Mouse (Mus musculus) large intestine, adult 2 months (tissue): ENCODE results near the gene Ciao2b. TPM values are rescaled to one million over a fixed set of nuclear protein-coding genes. Genes with fewer than 3 reads are reported as not detected.

Experiments used
- DNase-seq: peaks from one replicate; pipeline ENCODE4 v3.0.0-alpha.2; 2012; ENCODE audit warnings: low read depth, low spot score
- WGBS: fragments of 180-500 bp; shearing (Covaris S2); methylation state at CpG from one replicate; pipeline ENCODE4 v1.1.7; 2018; 5-methylcytosine and 5-hydroxymethylcytosine counted together
- polyA plus RNA-seq: library from polyadenylated mRNA; depleted of rRNA; stranded (reverse); fragments of >200 nt; gene quantifications from 2 replicates; pipeline ENCODE4 v1.2.3, GENCODE M21; 2012

The Ciao2b gene
- polyA plus RNA-seq, 1 experiment = 51.9 TPM

DNA sequence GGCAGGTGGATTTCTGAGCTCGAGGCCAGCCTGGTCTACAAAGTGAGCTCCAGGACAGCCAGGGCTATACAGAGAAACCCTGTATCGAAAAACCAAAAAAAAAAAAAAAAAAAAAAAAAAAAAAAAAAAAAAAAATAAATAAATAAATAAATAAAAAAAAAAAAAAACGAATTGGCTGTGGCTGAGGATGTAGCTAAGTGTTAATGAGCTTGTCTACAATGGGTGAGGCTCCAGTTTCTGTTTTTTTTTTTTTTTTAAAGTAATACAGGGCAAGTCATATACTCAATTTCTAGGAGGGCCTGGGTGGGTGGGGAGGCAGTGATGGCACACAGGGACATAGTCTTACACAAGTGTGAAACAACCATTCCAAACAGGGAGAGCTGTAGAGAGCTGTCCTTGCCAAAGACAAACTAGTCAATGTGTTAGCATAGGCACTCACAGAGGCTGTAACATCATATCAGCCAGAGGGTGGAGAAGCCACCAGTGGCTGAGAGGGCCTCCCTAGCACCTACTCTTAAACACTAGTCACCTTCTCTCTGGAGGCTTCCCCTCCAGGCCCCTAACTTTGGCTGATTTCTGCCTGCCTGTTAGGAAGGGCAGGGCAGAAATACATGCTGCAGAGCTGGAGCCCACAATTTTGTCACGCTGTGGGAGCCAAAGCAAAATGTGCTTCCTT lies 14.6 kb downstream of the Ciao2b start:
- 66% methylated on average over 4 of the region's 4 CpGs for WGBS
- no peak for DNase-seq

DNA sequence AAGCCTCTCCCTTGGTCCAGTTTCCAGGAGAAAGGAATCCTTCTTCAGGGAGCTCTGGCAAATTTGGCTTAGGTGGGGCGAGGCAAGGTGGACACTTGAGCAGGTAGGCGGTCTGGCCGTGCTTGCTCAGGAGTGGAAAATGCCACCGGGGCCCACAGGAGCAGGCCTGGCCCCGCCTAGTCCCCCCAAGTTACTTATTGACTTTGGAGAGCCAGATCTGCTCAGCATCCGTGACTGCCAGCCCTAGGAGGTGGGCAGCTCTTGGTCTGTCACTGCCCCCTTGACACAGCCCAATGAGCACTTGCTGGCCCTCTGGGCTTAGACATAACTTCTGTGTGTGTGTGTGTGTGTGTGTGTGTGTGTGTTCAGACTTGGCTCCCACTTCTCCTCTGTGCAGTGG lies 17.6 kb downstream of the Ciao2b start, which contains the start of gene Cdh16:
TSS of gene Cdh16 (minus strand) at position 236 of the 400 bp plus-strand sequence.
- DNase-seq = no peak
- WGBS = 57% methylated on average over 6 of the region's 6 CpGs

DNA sequence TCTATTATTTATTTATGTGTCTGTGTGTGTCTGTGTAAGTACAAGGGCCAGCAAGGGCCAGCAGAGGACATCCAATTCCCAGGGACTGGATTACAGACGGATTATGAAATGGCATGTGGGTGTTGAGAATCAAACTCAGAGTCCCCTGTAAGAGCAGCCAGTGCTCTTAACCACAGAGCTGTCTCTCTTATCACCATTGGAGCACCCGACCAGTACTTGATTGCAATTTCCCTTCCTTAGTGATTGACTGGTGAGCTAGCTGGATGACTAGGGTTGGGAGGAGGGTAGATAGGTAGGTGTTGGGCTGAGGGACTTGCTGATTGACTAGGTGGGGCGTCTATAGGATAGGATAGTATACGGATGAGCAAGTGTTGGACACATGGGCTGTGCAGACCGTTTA lies 21.0 kb downstream of the Ciao2b start:
- 66% methylated on average over 5 of the region's 5 CpGs for WGBS

DNA sequence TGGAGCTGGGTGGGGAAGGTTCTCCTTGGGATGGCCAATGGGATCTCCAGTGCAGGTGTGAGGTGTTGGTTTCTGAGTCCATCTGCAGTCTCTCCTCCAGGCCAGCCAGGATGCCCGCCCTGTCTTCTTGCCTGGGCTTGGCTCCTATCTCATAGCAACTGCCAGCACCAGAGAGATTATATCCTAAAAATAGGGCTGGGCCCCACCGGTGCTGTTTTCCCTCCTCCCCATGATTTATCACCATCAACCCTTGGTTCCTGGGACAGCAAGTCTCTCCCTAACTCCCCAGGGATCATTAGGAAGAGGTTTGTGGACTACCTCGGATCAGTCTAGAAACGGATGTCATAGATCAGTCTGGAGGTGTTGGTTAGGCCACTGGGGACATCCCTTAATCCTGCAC lies 28.6 kb downstream of the Ciao2b start:
- 62% methylated on average over 4 of the region's 4 CpGs for WGBS
- no peak for DNase-seq

More for the DNA sequence above, 21.0 kb downstream of the Ciao2b start:
- no peak for DNase-seq

DNA sequence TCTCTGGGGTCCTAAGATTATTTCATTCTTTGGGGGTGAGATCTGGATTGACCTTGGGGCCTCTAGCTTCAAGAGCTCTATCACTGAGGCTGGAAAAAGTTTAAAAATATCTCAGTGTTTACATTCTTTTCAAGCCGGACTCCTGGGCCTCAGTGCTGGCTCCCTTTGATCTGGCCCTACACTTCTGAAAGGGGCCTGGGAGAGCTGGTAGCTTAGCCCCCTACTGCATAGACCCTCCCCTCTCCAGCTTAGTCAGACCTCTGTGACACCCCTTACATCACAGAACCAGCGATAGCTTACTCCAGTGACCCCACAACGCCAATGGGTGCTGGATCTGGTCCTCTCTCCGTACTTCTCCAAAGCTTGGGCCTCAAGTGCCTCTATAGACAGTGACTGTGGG lies 30.2 kb downstream of the Ciao2b start:
- WGBS = 58% methylated on average over 4 of the region's 4 CpGs
- DNase-seq = no peak

DNA sequence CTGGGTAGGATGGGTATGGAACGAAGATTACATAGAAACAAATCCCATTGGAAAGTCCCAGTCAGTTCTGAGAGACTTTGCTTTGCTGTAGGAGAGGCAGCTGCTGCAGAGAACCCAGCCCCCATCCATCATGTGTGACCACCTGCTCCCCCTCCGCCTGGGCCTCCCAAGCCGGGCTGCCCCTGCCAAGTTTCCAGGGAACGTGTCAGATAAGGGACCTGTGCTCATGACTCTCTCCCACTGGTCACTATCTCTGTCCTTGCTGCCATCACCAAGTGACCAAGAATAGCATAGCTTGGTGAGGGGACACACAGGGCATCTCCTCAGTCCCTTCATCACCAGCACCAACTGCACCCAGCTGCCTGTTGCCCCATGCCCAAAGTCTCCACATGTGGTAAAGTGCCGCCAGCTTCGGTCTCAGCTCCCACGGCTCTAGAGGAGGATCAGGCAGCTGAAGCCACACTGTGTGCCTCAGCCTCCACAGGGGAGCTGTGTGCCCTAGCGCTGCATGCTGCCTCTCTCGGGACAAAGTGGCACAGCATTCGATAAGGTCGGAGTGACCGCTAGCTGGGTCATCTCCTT lies 31.5 kb downstream of the Ciao2b start:
- 85% methylated on average over 12 of the region's 12 CpGs for WGBS
- DNase-seq = no peak

DNA sequence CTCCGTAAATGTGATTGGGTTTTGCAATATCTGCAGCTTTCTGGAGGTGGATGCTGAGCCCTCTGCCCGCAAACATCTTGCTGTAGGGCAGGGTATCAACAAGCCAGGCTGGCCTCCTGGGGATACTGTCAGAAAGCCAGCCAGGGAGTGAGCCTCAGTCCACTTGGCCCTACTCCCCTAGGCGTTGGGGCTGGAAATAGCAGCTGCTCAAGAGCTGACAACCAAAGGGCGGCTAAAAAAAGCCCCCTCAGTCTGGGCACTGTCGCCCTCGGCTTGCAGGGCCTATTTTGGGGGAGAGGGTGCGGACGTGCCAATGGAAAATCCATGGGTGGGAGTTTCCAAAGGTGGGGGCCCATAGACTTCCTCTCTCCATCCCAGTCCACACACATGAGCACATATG lies 32.5 kb downstream of the Ciao2b start:
- no peak for DNase-seq
- WGBS = 74% methylated on average over 8 of the region's 8 CpGs

DNA sequence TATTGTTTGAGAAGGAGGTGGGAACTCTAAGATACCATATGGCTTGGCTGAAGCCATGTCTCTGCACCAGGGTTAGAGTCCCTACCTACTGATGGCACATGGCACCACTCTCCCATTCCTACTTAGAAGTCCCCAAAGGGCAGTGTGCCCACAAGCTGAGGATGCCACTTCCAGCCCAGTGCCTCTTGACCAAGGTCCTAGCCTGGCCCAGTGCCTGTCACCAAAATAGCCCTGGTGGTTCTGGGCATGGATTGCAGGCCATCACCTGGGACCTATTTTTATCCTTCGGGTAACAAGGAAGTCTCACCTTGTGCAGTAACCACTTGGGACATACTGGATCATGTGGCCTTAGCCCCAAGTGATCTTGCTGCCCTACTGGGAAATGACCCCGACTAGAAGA lies 33.8 kb downstream of the Ciao2b start:
- no peak for DNase-seq
- WGBS = 67% methylated on average over 2 of the region's 2 CpGs

DNA sequence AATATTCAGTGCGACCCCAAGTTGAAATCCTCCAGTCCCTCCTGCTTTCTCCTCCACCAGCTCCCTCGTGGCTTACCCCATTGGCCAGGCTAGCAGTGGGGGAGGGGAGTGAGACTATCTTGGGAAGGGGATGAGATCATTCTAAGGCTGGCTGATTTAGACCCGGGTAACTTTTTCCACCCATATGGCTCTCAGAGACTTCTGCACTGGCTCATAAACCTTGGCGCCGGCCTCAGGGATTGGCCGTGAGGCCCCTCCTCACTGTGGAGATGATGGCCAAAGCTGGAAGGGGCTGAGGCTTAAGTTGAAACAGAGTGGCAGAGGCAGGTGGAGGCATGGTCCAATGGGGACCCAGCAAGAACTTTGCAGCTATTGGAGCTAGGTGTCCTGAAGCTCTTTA lies 35.4 kb downstream of the Ciao2b start:
- 26% methylated on average over 6 of the region's 6 CpGs for WGBS
- DNase-seq = no peak

DNA sequence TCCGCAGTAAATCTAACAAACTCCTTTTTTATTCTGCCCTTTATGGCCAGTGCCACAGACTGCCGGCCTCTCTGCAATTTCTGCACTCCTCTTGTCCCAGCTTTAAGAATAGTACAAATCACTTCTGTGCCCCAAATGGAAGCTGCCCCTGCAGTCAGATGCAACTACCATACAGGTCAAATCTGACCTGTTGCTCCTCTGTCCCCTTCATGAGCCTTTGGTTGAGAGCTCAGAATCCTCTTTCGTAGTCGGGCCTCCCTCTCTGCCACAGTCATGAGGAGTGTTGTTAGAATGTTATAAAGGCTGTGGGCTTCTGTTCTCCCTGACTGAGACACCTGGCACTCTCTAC lies 38.5 kb downstream of the Ciao2b start:
- WGBS = 74% methylated on average over 4 of the region's 4 CpGs
- DNase-seq = no peak

DNA sequence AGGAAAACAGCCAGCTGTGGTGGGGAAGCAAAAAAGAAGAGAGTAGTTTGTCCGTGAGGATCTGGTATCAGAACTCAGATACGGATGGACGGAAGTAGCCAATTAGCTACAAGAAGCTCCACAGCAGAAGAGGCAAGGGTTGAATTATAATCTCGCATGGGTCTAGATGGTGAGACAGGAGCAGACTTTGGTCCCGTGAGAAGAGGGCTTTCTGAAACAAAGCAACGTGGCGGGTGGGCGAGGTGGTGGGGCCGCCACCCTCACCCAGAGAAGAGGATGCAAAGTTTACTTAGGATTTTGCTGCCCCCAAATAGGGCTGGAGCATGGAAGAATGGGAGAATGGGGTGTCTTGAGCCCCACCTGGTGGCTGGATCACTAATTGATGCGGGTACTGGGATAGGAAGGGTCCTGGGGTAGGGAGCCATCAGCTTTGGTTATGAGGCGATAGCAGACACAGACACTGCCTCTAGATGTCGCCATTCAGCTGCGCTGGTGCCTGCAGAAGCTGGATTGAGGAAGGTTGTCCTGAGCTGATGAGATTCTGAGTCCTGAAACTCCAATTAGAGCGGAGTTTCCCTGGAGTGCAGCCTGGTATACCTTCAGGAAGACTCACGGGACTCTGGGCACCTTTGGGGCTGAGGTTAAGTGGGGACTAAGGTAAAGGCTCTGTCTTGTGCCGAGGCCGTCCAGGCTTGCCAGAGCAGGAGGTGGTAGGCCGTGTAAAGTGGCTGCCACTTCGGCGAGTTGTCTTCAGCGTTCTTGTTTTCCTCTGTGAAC lies 39.1 kb downstream of the Ciao2b start:
- DNase-seq = peak; percentile 66
- 26% methylated on average over 21 of the region's 21 CpGs for WGBS

DNA sequence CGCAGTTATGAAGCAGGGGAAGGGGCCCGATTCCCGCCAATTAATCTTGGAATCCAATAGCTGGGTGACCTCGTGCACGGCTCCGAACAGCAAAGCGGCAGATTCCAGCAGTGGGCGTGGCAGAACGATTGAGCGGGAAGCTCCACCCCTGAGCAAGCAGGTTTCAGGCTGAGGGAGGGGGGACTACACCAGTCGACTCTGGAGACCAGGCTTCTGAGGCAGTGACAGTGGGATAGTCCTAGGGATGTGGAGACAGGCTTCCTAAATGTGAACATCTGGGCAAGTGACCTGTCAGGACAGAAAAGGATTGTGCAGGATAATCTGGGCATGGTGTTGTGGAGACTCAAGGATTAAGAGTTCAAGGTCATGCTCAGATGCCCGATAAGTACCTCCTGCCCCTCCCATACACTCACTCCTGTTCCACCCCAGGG lies 39.8 kb downstream of the Ciao2b start:
- no peak for DNase-seq
- 2% methylated on average over 12 of the region's 12 CpGs for WGBS

DNA sequence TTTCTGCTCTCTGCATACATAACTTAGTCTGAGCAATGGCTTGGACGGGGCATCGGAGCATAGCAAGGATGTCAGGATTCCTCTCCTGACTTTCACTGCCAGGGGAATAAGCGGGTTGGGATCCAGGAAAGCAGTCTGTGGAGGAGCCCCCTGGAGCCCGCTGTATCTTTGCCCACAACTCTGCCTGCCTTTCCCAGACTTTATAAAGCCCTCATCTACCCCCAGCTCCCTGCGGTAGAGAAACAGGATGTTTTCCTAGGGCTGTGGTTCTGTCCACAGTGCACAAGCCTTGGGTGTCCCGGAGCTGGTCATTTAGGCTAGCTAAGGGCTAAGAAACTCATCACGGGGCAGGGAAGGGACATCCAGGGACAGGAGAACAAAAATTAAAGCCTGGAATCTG lies 40.4 kb downstream of the Ciao2b start:
- DNase-seq = no peak
- 41% methylated on average over 7 of the region's 7 CpGs for WGBS

DNA sequence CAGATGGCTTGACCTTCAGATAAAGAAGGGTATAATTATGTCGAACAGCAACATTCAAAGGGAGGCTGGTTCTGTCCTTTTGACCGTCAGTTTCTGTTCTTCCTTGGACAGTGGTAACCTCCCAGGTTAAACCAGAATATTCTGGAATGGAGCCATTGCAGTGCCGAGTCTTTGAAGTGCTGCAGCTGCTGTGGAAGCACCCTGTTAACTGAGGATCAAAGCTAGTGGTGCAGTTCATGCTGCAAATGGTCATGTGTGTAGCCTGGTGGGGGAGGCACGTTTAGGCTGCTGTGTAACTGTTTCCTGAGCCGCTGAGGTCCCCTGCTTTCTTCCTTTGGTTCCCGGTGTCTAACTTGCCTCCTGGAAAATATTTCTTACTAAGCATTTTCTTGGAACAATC lies 43.3 kb downstream of the Ciao2b start:
- WGBS = 41% methylated on average over 6 of the region's 6 CpGs
- DNase-seq = no peak

DNA sequence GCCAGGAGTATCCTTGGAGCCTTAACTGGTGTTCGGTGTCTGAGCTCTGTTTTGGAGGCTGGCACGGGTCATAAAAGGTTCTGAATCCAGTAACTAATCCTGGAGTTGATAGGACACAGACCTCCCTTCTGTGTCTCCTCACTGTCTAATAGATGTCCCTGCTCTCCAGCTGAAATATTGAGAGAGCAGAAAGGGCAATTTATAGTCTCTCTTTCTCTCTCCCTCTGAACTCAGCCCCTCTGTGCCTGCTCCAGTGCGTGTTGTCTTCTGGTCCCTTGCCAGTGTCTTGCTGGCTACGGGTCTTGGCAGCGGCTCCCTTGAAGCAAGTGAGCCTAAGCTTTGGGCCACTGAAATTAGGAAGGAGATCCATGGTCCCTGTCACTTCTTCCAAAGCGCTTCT lies 44.1 kb downstream of the Ciao2b start:
- DNase-seq = no peak
- WGBS = 65% methylated on average over 6 of the region's 6 CpGs

DNA sequence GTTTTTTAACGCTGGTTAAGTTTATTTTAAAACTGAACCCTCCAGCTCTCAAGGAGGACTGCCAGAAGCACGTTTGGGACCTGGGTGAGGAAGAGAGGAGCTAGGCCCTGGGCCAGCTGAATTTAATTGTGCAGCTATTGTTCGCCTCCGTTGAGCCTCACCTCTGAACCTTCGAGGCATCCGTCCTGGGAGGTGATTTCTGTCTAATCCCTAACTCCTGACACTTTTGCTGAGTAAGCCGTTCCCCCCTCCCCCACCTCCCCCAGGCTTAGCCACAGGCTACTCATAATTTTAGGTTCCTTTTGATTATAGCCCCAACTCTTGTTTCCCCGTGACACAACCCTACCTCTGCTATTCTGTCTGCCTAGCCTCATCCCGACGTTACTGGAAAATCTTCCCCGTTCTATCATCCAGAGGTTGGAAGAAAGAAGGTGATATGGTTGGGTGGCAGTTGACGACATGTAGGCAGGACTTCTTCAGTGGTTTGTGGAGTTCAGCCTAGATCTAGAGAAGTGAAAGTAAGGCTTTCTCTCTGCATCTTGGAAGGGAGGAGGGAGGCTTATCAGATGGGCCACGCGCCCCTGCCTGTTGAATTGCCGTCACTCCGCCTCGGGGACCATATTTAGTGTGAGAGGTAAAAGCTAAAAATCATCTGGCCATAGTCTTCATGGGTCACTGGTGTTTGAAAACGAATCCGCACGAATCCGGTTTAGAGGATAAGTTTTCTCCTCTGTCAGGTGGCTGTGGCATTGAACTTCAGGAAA lies 45.8 kb downstream of the Ciao2b start:
- DNase-seq = no peak
- 79% methylated on average over 21 of the region's 21 CpGs for WGBS

DNA sequence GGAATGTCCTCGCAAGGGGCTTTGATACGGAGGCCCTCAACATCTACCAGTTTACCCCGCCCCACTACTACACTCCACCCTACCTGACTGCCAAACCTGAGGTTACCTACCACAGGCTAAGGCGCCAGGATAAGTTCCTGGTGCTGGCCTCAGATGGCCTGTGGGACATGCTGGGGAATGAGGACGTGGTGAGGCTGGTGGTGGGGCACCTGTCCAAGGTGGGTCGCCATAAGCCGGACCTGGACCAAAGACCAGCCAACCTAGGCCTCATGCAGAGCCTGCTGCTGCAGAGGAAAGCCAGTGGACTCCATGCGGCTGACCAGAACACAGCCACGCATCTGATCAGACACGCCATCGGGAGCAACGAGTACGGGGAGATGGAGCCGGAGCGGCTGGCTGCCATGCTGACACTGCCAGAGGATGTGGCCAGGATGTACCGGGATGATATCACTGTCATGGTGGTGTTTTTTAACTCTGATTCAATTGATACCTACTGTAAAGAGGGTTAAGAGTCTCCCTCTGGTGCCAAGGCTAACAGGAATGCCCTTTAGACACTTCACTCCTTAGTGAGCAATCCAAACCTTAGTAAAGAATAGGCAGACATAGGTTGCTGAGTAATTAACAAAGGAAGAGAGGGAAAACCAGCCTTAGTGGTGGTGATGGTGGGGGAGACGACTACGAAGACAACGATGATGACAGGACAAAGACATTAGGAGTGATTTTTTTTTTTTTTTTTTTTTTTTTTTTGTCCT lies 47.0 kb downstream of the Ciao2b start:
- WGBS = 95% methylated on average over 19 of the region's 19 CpGs
- no peak for DNase-seq

DNA sequence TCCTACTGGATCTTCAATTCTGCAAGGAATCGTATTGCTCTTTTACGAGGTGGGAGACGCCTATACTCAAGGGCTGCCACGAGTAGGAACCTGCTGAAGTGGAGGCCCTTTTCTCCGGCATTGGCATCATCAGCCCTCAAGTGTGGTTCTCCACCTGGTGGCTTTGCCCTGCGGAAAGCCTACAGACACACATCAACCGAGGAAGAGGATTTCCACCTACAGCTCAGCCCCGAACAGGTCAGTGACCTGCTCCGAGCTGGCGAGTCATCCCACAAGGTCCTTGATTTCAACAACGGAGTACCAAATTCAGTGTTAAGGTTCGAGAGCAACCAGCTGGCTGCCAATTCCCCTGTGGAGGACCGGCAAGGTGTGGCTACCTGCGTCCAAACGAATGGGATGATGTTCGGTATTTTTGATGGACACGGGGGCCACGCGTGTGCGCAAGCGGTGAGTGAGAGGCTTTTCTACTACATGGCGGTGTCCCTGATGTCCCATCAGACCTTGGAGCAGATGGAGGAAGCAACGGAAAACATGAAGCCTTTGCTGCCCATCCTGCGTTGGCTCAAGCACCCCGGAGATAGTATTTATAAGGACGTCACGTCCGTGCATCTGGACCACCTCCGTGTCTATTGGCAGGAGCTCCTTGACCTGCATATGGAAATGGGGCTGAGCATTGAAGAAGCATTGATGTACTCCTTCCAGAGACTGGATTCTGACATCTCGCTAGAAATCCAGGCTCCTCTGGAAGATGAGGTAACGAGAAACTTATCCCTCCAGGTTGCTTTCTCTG lies 48.0 kb downstream of the Ciao2b start:
- DNase-seq = no peak
- WGBS = 92% methylated on average over 31 of the region's 31 CpGs

DNA sequence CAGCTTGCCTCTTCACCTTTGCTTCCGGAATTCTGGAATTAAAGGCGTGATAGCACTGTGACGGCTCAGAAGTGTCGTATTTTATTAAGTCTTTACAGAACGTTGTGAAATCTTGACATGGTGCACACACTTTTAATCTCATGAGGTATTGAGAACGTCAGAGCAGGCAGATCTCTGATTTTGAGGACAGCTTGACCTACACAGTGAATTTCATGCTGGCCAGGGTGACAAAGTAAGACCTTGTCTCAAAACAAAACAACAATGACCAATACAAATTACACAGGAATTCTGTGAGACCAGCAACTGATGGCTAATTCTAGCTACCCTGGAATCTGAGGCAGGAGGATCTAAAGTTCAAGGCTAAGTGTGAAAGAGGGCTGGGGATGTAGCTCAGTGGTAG lies 49.2 kb downstream of the Ciao2b start:
- WGBS = 65% methylated on average over 6 of the region's 6 CpGs
- DNase-seq = no peak
